Mouse (Mus musculus) embryonic facial prominence, embryonic 11.5 days (tissue): ENCODE data around the gene Gal3st1. TPM values are rescaled to one million over a fixed set of nuclear protein-coding genes. Genes with fewer than 3 reads are reported as not detected.
"Not testable (repeated sequence)": the region's sequence is repeated elsewhere in the genome, so short reads cannot be mapped to it uniquely, and the experiment has no call there.

Source experiments
- ATAC-seq: fragments of 200-750 bp; cut with Nextera tagmentation; replicated peaks from 2 replicates; pipeline ENCODE4 v1.8.0; 2017; ENCODE audit warnings: low read depth; ENCODE audit not compliant: insufficient number of reproducible peaks, low FRiP score, low TSS enrichment
- DNase-seq: peaks from one replicate; pipeline ENCODE4 v3.0.0-alpha.2; 2015; ENCODE audit warnings: low spot score
- H3K27ac ChIP-seq: fragments of 300-500 bp; sonication (generic); replicated peaks from 2 replicates; pipeline ENCODE4 v1.5.1; 2014; ENCODE audit warnings: mild to moderate bottlenecking, low read depth, low read length, control low read depth
- H3K27me3 ChIP-seq: fragments of 300-500 bp; sonication (generic); 2 replicates; pipeline ENCODE4 v1.6.1; 2014; ENCODE audit warnings: mild to moderate bottlenecking, low read length, moderate library complexity, mixed read lengths; ENCODE audit not compliant: control insufficient read depth, insufficient read depth
- H3K36me3 ChIP-seq: fragments of 300-500 bp; sonication (generic); replicated peaks from 2 replicates; pipeline ENCODE4 v1.6.1; 2014; ENCODE audit warnings: low read depth, mild to moderate bottlenecking, low read length, moderate library complexity, mixed read lengths; ENCODE audit not compliant: control insufficient read depth, insufficient read depth
- H3K4me1 ChIP-seq: fragments of 300-500 bp; sonication (generic); 2 replicates; pipeline ENCODE4 v1.6.1; 2014; ENCODE audit warnings: low read length, mixed read lengths; ENCODE audit not compliant: control insufficient read depth, insufficient read depth
- H3K4me2 ChIP-seq: fragments of 300-500 bp; sonication (generic); 2 replicates; pipeline ENCODE4 v1.6.1; 2014; ENCODE audit warnings: low read depth, mild to moderate bottlenecking, control low read depth, low read length, moderate library complexity
- H3K4me3 ChIP-seq: fragments of 300-500 bp; sonication (generic); 2 replicates; pipeline ENCODE4 v1.5.1; 2014; ENCODE audit warnings: low read depth, low read length, control low read depth
- H3K9ac ChIP-seq: fragments of 300-500 bp; sonication (generic); replicated peaks from 2 replicates; pipeline ENCODE4 v1.6.1; 2014; ENCODE audit warnings: mild to moderate bottlenecking, control low read depth, low read length
- H3K9me3 ChIP-seq: fragments of 300-500 bp; sonication (generic); replicated peaks from 2 replicates; pipeline ENCODE4 v1.6.1; 2016; ENCODE audit warnings: mild to moderate bottlenecking, low read length, inconsistent platforms, mixed read lengths; ENCODE audit not compliant: control insufficient read depth
- WGBS: fragments of 180-500 bp; shearing (Covaris S2); extraction: QIAGEN DNeasy Blood & Tissue Kit; methylation state at CpG from one replicate; pipeline ENCODE4 v1.1.7; 2014; 5-methylcytosine and 5-hydroxymethylcytosine counted together
- polyA plus RNA-seq: library from polyadenylated mRNA; unstranded; fragments of >200 nt; fragmentation: Nextera tagmentation; extraction: Ambion mirVana; gene quantifications from 2 replicates; pipeline ENCODE4 v1.2.1, GENCODE M21; 2014

Gal3st1 gene
- polyA plus RNA-seq, 1 experiment from 2014 or later, result 0.63 TPM

GRCm38 (mm10) chr11:4005220-4005805 is 21.9 kb downstream of the Gal3st1 start:
- Histone ChIP-seq H3K4me2 (no peak overlapping the region), H3K9me3 (no peaks in the 10 kb centered on the region), H3K9ac (no peak overlapping the region), H3K36me3 (no peaks in the 10 kb centered on the region), H3K4me3 (no peak overlapping the region), H3K27me3 (no peaks in the 10 kb centered on the region; the same call in 1 of the 2 replicates), H3K4me1 (no peaks in the 10 kb centered on the region), H3K27ac (no peak overlapping the region)
- DNase-seq (no peak), ATAC-seq (no peak)
- WGBS, result 53% methylated on average over 5 of the region's 5 CpGs

GRCm38 (mm10) chr11:4006462-4006861 is 23.0 kb downstream of the Gal3st1 start:
- DNase-seq (no peak), ATAC-seq (no peak)
- Histone ChIP-seq H3K4me2 (no peak overlapping the region), H3K27ac (no peak overlapping the region), H3K4me3 (no peak overlapping the region), H3K27me3 (no peaks in the 10 kb centered on the region), H3K4me1 (no peaks in the 10 kb centered on the region), H3K9me3 (no peaks in the 10 kb centered on the region), H3K9ac (no peak overlapping the region), H3K36me3 (no peaks in the 10 kb centered on the region)
- 84% methylated on average over 3 of the region's 3 CpGs for WGBS

- Histone ChIP-seq H3K4me2 (no peak overlapping the region), H3K4me3 (no peak overlapping the region), H3K4me1 (no peaks in the 10 kb centered on the region), H3K27ac (no peak overlapping the region), H3K36me3 (no peaks in the 10 kb centered on the region), H3K9me3 (no peaks in the 10 kb centered on the region), H3K9ac (no peak overlapping the region), H3K27me3 (no peaks in the 10 kb centered on the region)
- ATAC-seq (no peak), DNase-seq (no peak)
- WGBS, result 68% methylated on average over 1 of the region's 1 CpGs
Observed at GRCm38 (mm10) chr11:4012616-4013015, 29.2 kb downstream of the Gal3st1 start.

GRCm38 (mm10) chr11:4015796-4016195 is 32.4 kb downstream of the Gal3st1 start:
- H3K27ac ChIP-seq, H3K27me3 ChIP-seq, H3K9ac ChIP-seq, DNase-seq, H3K36me3 ChIP-seq, H3K4me3 ChIP-seq, H3K9me3 ChIP-seq, H3K4me2 ChIP-seq, ATAC-seq, H3K4me1 ChIP-seq: not testable (repeated sequence)
- WGBS, result 91% methylated on average over 14 of the region's 14 CpGs

- not testable (repeated sequence) for H3K9ac ChIP-seq, H3K27ac ChIP-seq, ATAC-seq, H3K36me3 ChIP-seq, H3K4me1 ChIP-seq, DNase-seq, H3K4me3 ChIP-seq, H3K9me3 ChIP-seq, H3K27me3 ChIP-seq, H3K4me2 ChIP-seq
- WGBS, result 92% methylated on average over 13 of the region's 13 CpGs
Observed at GRCm38 (mm10) chr11:4022111-4022510, 38.7 kb downstream of the Gal3st1 start.

GRCm38 (mm10) chr11:4023321-4023720 is 39.9 kb downstream of the Gal3st1 start:
- Histone ChIP-seq H3K4me2 (no peak overlapping the region), H3K9me3 (no peaks in the 10 kb centered on the region), H3K27ac (no peak overlapping the region), H3K4me1 (no peaks in the 10 kb centered on the region), H3K4me3 (no peak overlapping the region), H3K9ac (no peak overlapping the region), H3K27me3 (no peaks in the 10 kb centered on the region), H3K36me3 (no peaks in the 10 kb centered on the region)
- ATAC-seq (no peak), DNase-seq (no peak)
- 71% methylated on average over 2 of the region's 2 CpGs for WGBS

- Histone ChIP-seq H3K27ac (no peak overlapping the region), H3K27me3 (no peaks in the 10 kb centered on the region), H3K36me3 (no peaks in the 10 kb centered on the region), H3K9me3 (no peaks in the 10 kb centered on the region), H3K4me1 (no peaks in the 10 kb centered on the region), H3K4me2 (no peak overlapping the region), H3K9ac (no peak overlapping the region), H3K4me3 (no peak overlapping the region)
- no peak for ATAC-seq
- no peak for DNase-seq
- 83% methylated on average over 8 of the region's 8 CpGs for WGBS
Observed at GRCm38 (mm10) chr11:4027066-4027465, 43.6 kb downstream of the Gal3st1 start.

GRCm38 (mm10) chr11:4027561-4028334 is 44.3 kb downstream of the Gal3st1 start:
- no peak overlapping the region for H3K4me3 ChIP-seq
- H3K9ac ChIP-seq, result no peak overlapping the region
- H3K36me3 ChIP-seq, result no peaks in the 10 kb centered on the region
- DNase-seq (no peak), ATAC-seq (no peak)
- no peak overlapping the region for H3K27ac ChIP-seq
- H3K9me3 ChIP-seq, result no peaks in the 10 kb centered on the region
- no peaks in the 10 kb centered on the region for H3K27me3 ChIP-seq
- no peak overlapping the region for H3K4me2 ChIP-seq
- no peaks in the 10 kb centered on the region for H3K4me1 ChIP-seq
- 76% methylated on average over 9 of the region's 9 CpGs for WGBS
